Mouse (Mus musculus) CD4-positive, CD25-positive, alpha-beta regulatory T cell, adult 2 months (primary cell): ENCODE results near the gene Rad18.

ENCODE experiments used
- DNase-seq: peaks from one replicate; pipeline ENCODE4 v3.0.0-alpha.2; 2012; ENCODE audit warnings: low read depth, low spot score

The Rad18 gene

GRCm38 (mm10) chr6:112686485-112686884 lies 10.0 kb downstream of the Rad18 start:
- DNase-seq: no peak

- DNase-seq: no peak
These were observed 12.4 kb downstream of the Rad18 start for GRCm38 (mm10) chr6:112684065-112684464.

- no peak for DNase-seq
These were observed 64.4 kb downstream of the Rad18 start for GRCm38 (mm10) chr6:112632071-112632470.

- DNase-seq: no peak
These were observed 66.2 kb downstream of the Rad18 start for GRCm38 (mm10) chr6:112630291-112630690.

- no peak for DNase-seq
These were observed 68.2 kb downstream of the Rad18 start for GRCm38 (mm10) chr6:112628301-112628700.

- DNase-seq: no peak
These were observed 74.2 kb downstream of the Rad18 start for GRCm38 (mm10) chr6:112622321-112622720.

- DNase-seq: no peak
These were observed 76.5 kb downstream of the Rad18 start for GRCm38 (mm10) chr6:112620027-112620426.

GRCm38 (mm10) chr6:112617728-112618318 lies 78.7 kb downstream of the Rad18 start:
- no peak for DNase-seq

GRCm38 (mm10) chr6:112609027-112609426 lies 87.5 kb downstream of the Rad18 start:
- no peak for DNase-seq

GRCm38 (mm10) chr6:112603866-112604265 lies 92.6 kb downstream of the Rad18 start:
- no peak for DNase-seq

- no peak for DNase-seq
These were observed 101.5 kb downstream of the Rad18 start for GRCm38 (mm10) chr6:112594971-112595370.

GRCm38 (mm10) chr6:112587912-112588311 lies 108.6 kb downstream of the Rad18 start:
- DNase-seq: no peak

GRCm38 (mm10) chr6:112586999-112587398 lies 109.5 kb downstream of the Rad18 start:
- DNase-seq: no peak

- no peak for DNase-seq
These were observed 111.5 kb downstream of the Rad18 start for GRCm38 (mm10) chr6:112584961-112585360.

- no peak for DNase-seq
These were observed 114.5 kb downstream of the Rad18 start for GRCm38 (mm10) chr6:112582022-112582421.

GRCm38 (mm10) chr6:112577198-112577597 lies 119.3 kb downstream of the Rad18 start:
- DNase-seq: no peak

GRCm38 (mm10) chr6:112574558-112574957 lies 121.9 kb downstream of the Rad18 start:
- no peak for DNase-seq

GRCm38 (mm10) chr6:112570413-112570812 lies 126.1 kb downstream of the Rad18 start:
- no peak for DNase-seq
